Mouse (Mus musculus): Measurements from ENCODE around the gene Nasp. TPM values are rescaled to one million over a fixed set of nuclear protein-coding genes. Genes with fewer than 3 reads are reported as not detected.
A peak's percentile ranks its signal among the peaks of the same experiment; 100 is the strongest.

The Nasp gene
- polyA plus RNA-seq, 2 experiments: 38.1 to 61.5 TPM

- TF ChIP-seq CTCF (IDR thresholded peaks at IDR 0.05; ENCODE audit: low read depth) (peak; percentile 61), EP300 (IDR thresholded peaks at IDR 0.05; ENCODE audit: low read depth) (no peak)
- no peak overlapping the region for H3K4me2 ChIP-seq (ENCODE audit: low read depth)
- H3K4me1 ChIP-seq (replicated peaks; ENCODE audit: control insufficient read depth in 2 of 2, insufficient read depth in 2 of 2, low read length in 1 of 2): peaks cover 1 to 2% of the 10 kb centered on the region in 2 experiments; a peak in 2 of 4 replicates
- no peak overlapping the region for H3K27ac ChIP-seq
- 49% methylated on average over 6 of the region's 6 CpGs for WGBS (ENCODE audit: insufficient replicate concordance)
- ATAC-seq (ENCODE audit: insufficient read depth) (0 out of 2 replicates have a peak, but pooled peaks have one; percentile 21), DNase-seq (ENCODE audit: low read depth in 3 of 3, low spot score in 3 of 3) (no peak)
- no peak overlapping the region for H3K9ac ChIP-seq (replicated peaks)
- H3K27me3 ChIP-seq (ENCODE audit: control insufficient read depth, insufficient read depth, low read length): no peaks in the 10 kb centered on the region
- H3K36me3 ChIP-seq (replicated peaks; ENCODE audit: control insufficient read depth, insufficient read depth, low read depth): peaks cover 32% of the 10 kb centered on the region
- no peaks in the 10 kb centered on the region for H3K9me3 ChIP-seq (ENCODE audit: control insufficient read depth, low read length)
- no peak overlapping the region for H3K4me3 ChIP-seq (ENCODE audit: insufficient read depth in 1 of 2, low read depth in 2 of 2, low read length in 2 of 2)
Measured at GRCm38 (mm10) chr4:116644326-116644725, 16.6 kb upstream of the Nasp start.

DNA sequence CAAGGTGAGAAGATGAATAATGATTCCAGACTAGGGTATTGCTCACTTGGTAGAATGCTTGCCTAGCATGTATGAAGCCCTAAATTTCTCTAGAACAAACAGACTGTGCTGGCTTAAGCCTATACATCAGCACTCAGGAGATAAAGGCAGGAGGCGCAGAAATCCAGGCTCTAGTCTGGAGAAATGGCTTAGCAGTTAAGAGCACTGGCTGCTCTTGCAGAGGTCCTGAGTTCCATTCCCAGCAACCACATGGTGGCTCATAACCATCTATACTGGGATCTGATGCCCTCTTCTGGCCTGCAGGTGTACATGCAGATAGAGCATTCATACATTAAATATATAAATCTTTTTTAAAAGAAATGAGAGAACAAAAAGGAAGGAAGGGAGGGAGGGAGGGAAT is 14.3 kb upstream of the Nasp start:
- TF ChIP-seq CTCF (IDR thresholded peaks at IDR 0.05; ENCODE audit: low read depth) (peak; percentile 42), EP300 (IDR thresholded peaks at IDR 0.05; ENCODE audit: low read depth) (no peak)
- no peak overlapping the region for H3K27ac ChIP-seq
- no peaks in the 10 kb centered on the region for H3K9me3 ChIP-seq (ENCODE audit: control insufficient read depth, low read length)
- no peaks in the 10 kb centered on the region for H3K27me3 ChIP-seq (ENCODE audit: control insufficient read depth, insufficient read depth, low read length)
- no peak overlapping the region for H3K4me2 ChIP-seq (ENCODE audit: low read depth)
- no peaks in the 10 kb centered on the region for H3K4me1 ChIP-seq (replicated peaks; ENCODE audit: control insufficient read depth in 2 of 2, insufficient read depth in 2 of 2, low read length in 1 of 2)
- ATAC-seq (ENCODE audit: insufficient read depth) (no peak), DNase-seq (ENCODE audit: low read depth in 3 of 3, low spot score in 3 of 3) (no peak)
- H3K36me3 ChIP-seq (replicated peaks; ENCODE audit: control insufficient read depth, insufficient read depth, low read depth): peaks cover 48% of the 10 kb centered on the region
- H3K4me3 ChIP-seq (ENCODE audit: insufficient read depth in 1 of 2, low read depth in 2 of 2, low read length in 2 of 2): no peak overlapping the region
- WGBS (ENCODE audit: insufficient replicate concordance): 75% methylated on average over 1 of the region's 1 CpGs
- H3K9ac ChIP-seq (replicated peaks): no peak overlapping the region

GRCm38 (mm10) chr4:116638821-116639220 is 11.1 kb upstream of the Nasp start:
- Histone ChIP-seq H3K4me2 (ENCODE audit: low read depth) (no peak overlapping the region), H3K36me3 (replicated peaks; ENCODE audit: control insufficient read depth, insufficient read depth, low read depth) (peaks cover 58% of the 10 kb centered on the region), H3K27me3 (ENCODE audit: control insufficient read depth, insufficient read depth, low read length) (no peaks in the 10 kb centered on the region), H3K9ac (replicated peaks) (no peak overlapping the region), H3K4me3 (ENCODE audit: insufficient read depth in 1 of 2, low read depth in 2 of 2, low read length in 2 of 2) (no peak overlapping the region), H3K4me1 (replicated peaks; ENCODE audit: control insufficient read depth in 2 of 2, insufficient read depth in 2 of 2, low read length in 1 of 2) (no peaks in the 10 kb centered on the region), H3K9me3 (ENCODE audit: control insufficient read depth, low read length) (no peaks in the 10 kb centered on the region), H3K27ac (no peak overlapping the region)
- no peak for ATAC-seq (ENCODE audit: insufficient read depth)
- no peak for DNase-seq (ENCODE audit: low read depth in 3 of 3, low spot score in 3 of 3)
- WGBS (ENCODE audit: insufficient replicate concordance): 89% methylated on average over 6 of the region's 6 CpGs
- TF ChIP-seq CTCF (IDR thresholded peaks at IDR 0.05; ENCODE audit: low read depth) (no peak), EP300 (IDR thresholded peaks at IDR 0.05; ENCODE audit: low read depth) (no peak)

DNA sequence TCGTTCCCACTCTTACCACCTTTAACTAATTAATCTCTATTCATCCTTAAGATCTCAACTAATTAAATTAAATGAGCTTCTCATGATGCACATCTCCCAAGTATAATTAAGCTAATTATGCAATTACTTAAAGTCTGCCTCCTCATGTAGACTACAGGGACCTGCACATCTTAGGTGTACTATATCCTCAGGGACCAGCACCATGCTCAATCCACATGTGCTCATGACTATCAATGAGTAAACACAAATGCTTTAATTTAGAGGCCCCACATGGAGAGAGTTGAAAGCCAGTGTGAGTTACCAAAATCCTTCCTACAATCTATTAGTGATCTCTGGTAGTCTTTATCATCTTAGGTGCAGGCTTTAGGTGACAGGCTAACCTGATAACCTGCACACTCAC is 7.5 kb upstream of the Nasp start:
- H3K36me3 ChIP-seq (replicated peaks; ENCODE audit: control insufficient read depth, insufficient read depth, low read depth): peaks cover 36% of the 10 kb centered on the region
- H3K9me3 ChIP-seq (ENCODE audit: control insufficient read depth, low read length): no peaks in the 10 kb centered on the region
- 85% methylated on average over 1 of the region's 1 CpGs for WGBS (ENCODE audit: insufficient replicate concordance)
- ATAC-seq (ENCODE audit: insufficient read depth) (no peak), DNase-seq (ENCODE audit: low read depth in 3 of 3, low spot score in 3 of 3) (no peak)
- TF ChIP-seq EP300 (IDR thresholded peaks at IDR 0.05; ENCODE audit: low read depth): no peak
- no peak for TF ChIP-seq CTCF (IDR thresholded peaks at IDR 0.05; ENCODE audit: low read depth)
- H3K27me3 ChIP-seq (ENCODE audit: control insufficient read depth, insufficient read depth, low read length): no peaks in the 10 kb centered on the region
- no peak overlapping the region for H3K27ac ChIP-seq
- no peak overlapping the region for H3K9ac ChIP-seq (replicated peaks)
- H3K4me1 ChIP-seq (replicated peaks; ENCODE audit: control insufficient read depth in 2 of 2, insufficient read depth in 2 of 2, low read length in 1 of 2): no peaks in the 10 kb centered on the region
- H3K4me2 ChIP-seq (ENCODE audit: low read depth): no peak overlapping the region
- no peak overlapping the region for H3K4me3 ChIP-seq (ENCODE audit: insufficient read depth in 1 of 2, low read depth in 2 of 2, low read length in 2 of 2)

GRCm38 (mm10) chr4:116627359-116627716 is 403 bp downstream of the Nasp start:
- Histone ChIP-seq H3K4me3 (ENCODE audit: insufficient read depth in 1 of 2, low read depth in 2 of 2, low read length in 2 of 2) (peak overlapping the region; percentile 78 to 94), H3K4me1 (replicated peaks; ENCODE audit: control insufficient read depth in 2 of 2, insufficient read depth in 2 of 2, low read length in 1 of 2) (peaks cover 12 to 18% of the 10 kb centered on the region in 2 experiments), H3K27me3 (ENCODE audit: control insufficient read depth, insufficient read depth, low read length) (no peaks in the 10 kb centered on the region), H3K27ac (peak overlapping the region; percentile 75), H3K36me3 (replicated peaks; ENCODE audit: control insufficient read depth, insufficient read depth, low read depth) (peaks cover 11% of the 10 kb centered on the region), H3K9me3 (ENCODE audit: control insufficient read depth, low read length) (no peaks in the 10 kb centered on the region), H3K4me2 (ENCODE audit: low read depth) (peak overlapping the region; percentile 90), H3K9ac (replicated peaks) (peak overlapping the region; percentile 76)
- peak; percentile 84 for ATAC-seq (ENCODE audit: insufficient read depth)
- peak; percentile 79 to 85 (median 80) for DNase-seq (ENCODE audit: low read depth in 3 of 3, low spot score in 3 of 3)
- WGBS (ENCODE audit: insufficient replicate concordance): 0% methylated on average over 13 of the region's 13 CpGs
- TF ChIP-seq EP300 (IDR thresholded peaks at IDR 0.05; ENCODE audit: low read depth) (no peak), CTCF (IDR thresholded peaks at IDR 0.05; ENCODE audit: low read depth) (no peak)
